Mouse (Mus musculus): ENCODE data around the gene Tubgcp5.

- TF ChIP-seq POLR2A (IDR thresholded peaks at IDR 0.05; ENCODE audit: borderline replicate concordance, control insufficient read depth, low read depth, low read length), result no peak
- no peak for TF ChIP-seq CTCF (IDR thresholded peaks at IDR 0.05; ENCODE audit: control insufficient read depth, insufficient read depth, low read length)
These were observed 26.0 kb upstream of the Tubgcp5 start, which contains the start of gene Siglech for GRCm38 (mm10) chr7:55767926-55768325.

Data from bone marrow, adult 2 months (tissue).